Mouse (Mus musculus): ENCODE measurements around the gene Ddx24.
"Not testable (repeated sequence)": the region's sequence is repeated elsewhere in the genome, so short reads cannot be mapped to it uniquely, and the experiment has no call there.

Ddx24 gene

GRCm38 (mm10) chr12:103425729-103426470, at the start of gene Ddx24:
Ddx24 (minus strand) TSS chr12:103425830.
- DNase-seq (ENCODE audit: low read depth): peak; percentile 99

GRCm38 (mm10) chr12:103474481-103474880, 48.9 kb upstream of the Ddx24 start:
- DNase-seq (ENCODE audit: low read depth): no peak

- DNase-seq (ENCODE audit: low read depth): no peak
Measured at GRCm38 (mm10) chr12:103457140-103457539, 31.5 kb upstream of the Ddx24 start, which contains the start of gene Ifi27l2b. Ifi27l2b (minus strand) TSS chr12:103457223.

DNA sequence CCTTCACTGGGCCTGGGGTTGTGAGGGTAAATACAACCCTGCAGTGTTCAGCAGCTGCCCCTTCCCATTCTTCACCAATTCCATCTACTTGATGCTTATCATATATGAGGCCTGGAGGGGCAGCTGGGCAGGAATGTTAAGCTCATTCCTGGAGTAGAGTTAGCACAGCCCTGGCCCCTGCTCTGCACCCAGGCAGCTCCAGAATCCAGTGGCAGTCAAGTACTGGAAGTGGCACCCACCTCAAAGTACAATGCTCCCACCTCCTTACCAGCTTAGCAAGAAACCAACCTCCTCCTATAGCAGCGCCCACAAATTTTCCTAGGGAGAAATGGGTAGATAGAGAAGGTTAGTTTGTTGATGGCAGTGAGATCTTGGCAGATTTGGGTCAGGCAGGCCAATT, 31.1 kb upstream of the Ddx24 start:
- not testable (repeated sequence) for DNase-seq (ENCODE audit: low read depth)

DNA sequence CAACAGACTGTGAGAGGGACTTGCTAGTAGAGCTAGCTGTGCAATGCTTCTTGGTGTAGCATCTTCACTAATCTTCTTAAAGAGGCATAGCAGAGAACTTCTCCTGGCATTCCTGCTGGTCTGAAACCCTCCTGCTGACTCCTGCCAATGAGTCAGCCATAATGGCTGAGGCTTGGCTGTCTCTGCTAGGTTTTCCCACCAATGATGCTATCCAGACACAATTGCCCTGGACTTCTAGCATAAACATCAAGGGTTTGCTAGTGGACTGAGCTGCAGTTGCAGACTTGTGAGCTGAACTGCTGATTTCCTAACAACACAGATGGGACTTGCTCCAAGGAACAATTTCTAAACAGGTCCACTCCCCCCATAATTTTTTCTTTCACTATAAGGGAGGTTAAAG, 27.7 kb upstream of the Ddx24 start:
- no peak for DNase-seq (ENCODE audit: low read depth)

GRCm38 (mm10) chr12:103445060-103445459, 19.4 kb upstream of the Ddx24 start:
- peak; percentile 50 for DNase-seq (ENCODE audit: low read depth)

DNA sequence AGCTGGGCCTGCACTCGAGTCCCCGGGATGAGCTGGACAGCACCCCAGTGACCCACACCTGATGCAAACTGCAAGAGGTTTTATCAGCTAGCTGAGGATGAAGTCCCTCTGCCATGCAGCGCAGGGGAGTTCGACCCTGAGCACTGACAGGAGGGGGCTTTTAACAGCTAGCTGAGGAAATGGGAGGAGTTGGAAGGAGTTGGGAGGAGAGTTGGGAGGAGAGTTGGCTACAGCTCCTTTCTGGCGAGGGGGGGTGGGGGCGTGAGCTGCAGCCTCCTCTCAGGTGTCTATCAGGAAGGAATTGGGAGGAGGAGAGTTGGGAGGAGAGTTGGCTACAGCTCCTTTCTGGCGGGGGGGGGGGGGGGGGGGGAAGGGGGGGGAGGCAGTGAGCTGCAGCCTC, 18.6 kb upstream of the Ddx24 start:
- not testable (repeated sequence) for DNase-seq (ENCODE audit: low read depth)

GRCm38 (mm10) chr12:103443524-103443923, 17.9 kb upstream of the Ddx24 start, which contains the start of gene Ifi27l2a:
Ifi27l2a (minus strand) TSS chr12:103443680.
- DNase-seq (ENCODE audit: low read depth): peak; percentile 91

GRCm38 (mm10) chr12:103437601-103438000, 12.0 kb upstream of the Ddx24 start:
- no peak for DNase-seq (ENCODE audit: low read depth)

DNA sequence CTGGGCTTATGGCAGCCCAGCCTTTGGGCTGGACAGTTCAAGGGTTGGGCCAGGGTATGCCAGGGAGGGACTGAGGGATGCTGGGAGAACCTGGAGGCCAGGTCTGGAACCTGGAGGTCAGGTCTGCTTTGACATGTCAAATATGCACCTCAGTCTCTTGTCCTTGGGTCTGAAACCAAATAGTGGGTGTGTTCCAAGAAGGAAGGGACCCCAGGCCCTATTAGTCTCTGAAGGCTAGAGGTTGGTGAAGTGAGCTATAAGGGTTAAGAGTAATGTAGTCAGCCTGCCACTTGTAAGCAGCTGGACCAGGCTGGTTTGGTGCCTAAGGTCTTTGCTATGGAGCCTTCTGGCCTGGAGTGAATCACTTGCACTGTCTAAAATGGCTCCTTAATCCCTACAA, 9.2 kb upstream of the Ddx24 start:
- no peak for DNase-seq (ENCODE audit: low read depth)

DNA sequence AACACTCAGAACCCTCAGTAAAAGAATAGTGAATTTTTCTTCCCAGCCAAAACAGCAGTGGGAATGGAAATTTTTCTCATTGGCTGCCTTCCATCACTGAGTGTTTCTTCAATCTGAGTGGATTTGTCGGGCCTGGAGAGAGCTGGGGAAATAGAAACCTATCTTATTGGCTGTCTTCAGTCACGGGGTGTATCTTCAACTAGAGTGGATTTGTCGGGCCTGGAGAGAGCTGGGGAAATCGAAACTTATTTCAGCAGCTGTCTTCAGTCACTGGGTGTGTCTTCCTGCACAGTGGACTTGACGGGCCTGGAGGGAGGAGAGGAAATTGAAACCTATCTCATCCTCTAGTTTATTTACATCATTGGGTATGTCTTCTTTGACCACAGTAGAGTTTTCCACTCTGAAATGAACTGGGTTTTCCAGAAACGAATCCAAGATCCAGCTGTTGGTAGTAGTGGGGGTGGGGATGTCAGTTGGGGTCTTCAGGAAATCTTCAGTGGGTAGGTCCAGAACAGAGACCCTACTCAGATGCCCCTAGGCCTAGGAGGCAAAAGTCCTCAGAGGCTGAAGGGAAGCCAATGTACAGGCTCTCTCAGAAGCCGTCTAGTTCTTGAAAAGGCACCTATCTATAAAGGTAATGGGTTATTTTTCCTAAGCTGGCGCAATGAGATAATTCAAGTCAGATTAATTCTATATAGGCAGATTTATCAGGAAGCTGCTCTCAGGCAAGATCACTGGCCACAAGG, 8.5 kb upstream of the Ddx24 start, which contains the start of gene Ifi27:
Gene Ifi27, plus strand, starts transcription at position 226 of the 746 bp plus-strand sequence.
- DNase-seq (ENCODE audit: low read depth): peak; percentile 93

GRCm38 (mm10) chr12:103433430-103433829, 7.8 kb upstream of the Ddx24 start:
- peak; percentile 50 for DNase-seq (ENCODE audit: low read depth)

GRCm38 (mm10) chr12:103426710-103427109, 1.1 kb upstream of the Ddx24 start:
- DNase-seq (ENCODE audit: low read depth): no peak

- no peak for DNase-seq (ENCODE audit: low read depth)
Measured at GRCm38 (mm10) chr12:103425016-103425728, 458 bp downstream of the Ddx24 start.

DNA sequence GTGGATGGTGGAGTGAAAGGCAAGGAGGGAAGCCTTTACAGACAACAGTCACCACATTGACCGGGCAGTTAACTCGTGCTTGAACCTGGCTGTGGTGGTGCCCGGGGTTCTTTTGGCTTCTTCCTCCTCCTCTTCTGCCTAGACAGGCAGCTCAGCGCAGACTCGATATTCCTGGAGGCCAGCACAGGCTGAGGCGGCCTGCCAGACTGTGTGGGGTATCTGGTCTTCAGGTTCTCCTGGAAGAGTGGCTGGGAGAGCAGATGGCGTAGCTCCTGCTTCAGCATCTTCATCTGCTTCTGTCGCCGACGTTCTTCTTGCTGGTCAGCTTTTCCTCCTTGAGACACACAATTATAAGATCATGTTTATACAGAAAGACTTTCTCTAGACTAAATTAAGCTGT, 17.5 kb downstream of the Ddx24 start:
- DNase-seq (ENCODE audit: low read depth): no peak

- DNase-seq (ENCODE audit: low read depth): no peak
Measured at GRCm38 (mm10) chr12:103407720-103408119, 17.9 kb downstream of the Ddx24 start, which contains the start of gene 9330161L09Rik. 9330161L09Rik (minus strand) TSS chr12:103407820.

- DNase-seq (ENCODE audit: low read depth): no peak
Measured at GRCm38 (mm10) chr12:103404131-103404530, 21.5 kb downstream of the Ddx24 start.

GRCm38 (mm10) chr12:103396751-103397150, 28.9 kb downstream of the Ddx24 start:
- no peak for DNase-seq (ENCODE audit: low read depth)

DNA sequence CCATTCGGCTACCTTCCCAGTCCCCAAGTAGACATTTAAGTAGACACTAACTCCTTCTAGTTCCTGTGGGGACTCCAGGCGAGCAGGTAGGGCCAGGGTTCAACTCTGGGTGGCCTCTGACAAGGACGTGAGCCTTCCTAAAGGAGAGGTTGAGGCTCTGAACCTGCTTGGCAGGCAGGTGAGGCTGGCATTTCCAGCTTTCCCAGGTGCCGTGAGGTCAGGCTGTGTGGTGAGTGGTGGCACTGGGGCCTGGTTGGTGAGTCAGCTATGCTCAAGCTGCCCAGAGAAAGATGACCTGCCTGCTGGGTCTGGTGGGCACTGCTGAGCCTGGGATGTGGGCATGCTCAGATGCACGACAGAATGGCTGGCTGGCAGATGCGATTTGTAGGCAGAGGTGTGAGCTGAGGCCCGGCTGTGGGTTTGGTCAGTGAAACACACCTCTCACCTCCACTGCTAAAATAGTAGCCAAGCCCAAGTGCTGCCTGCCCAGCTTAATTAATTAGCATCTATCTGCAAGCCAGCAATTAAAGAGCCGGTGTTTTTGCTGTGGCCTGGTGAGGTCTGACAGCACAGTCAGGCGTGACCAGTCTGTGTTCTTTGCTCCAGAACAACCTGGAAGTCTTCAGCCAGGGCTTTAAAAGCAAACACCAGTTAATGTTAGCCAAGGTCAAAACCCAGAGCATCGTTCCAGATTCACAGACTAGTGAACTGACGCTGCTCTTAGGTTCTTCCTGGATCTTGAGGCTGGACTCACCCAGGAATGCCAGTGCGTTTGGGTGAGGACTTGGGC, 29.9 kb downstream of the Ddx24 start:
- no peak for DNase-seq (ENCODE audit: low read depth)

DNA sequence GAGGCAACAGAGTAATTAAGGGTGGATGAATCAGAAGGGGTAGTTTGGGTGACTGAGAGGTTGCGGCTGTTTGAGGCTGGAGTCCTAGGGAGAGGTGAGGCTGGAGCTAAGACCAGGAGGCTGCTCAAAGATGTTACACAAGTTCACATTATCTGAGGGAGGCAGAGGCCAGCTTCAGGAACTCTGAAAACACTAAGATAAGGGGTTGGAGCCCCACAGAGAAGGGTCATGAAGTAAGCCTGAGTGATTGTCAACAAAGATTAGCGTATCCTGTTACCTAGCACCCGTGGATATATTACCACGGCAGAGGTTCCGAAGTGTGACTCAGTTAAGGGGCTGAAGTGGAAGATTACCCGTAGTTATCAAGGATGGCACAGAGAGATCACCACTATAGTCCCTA, 32.1 kb downstream of the Ddx24 start:
- DNase-seq (ENCODE audit: low read depth): no peak

- no peak for DNase-seq (ENCODE audit: low read depth)
Measured at GRCm38 (mm10) chr12:103391098-103391497, 34.5 kb downstream of the Ddx24 start.

- DNase-seq (ENCODE audit: low read depth): peak; percentile 12
Measured at GRCm38 (mm10) chr12:103389982-103390381, 35.6 kb downstream of the Ddx24 start.

Data from induced T-regulatory cell, adult 2 months (primary cell).